Mouse (Mus musculus): ENCODE results near the gene Pgrmc2. TPM values are rescaled to one million over a fixed set of nuclear protein-coding genes. Genes with fewer than 3 reads are reported as not detected.

Pgrmc2 gene
- 7.6 and 9.5 TPM in 2 replicates for polyA plus RNA-seq (2012; rRNA removed)

- WGBS, result under 1% methylated on average over 90 of the region's 95 CpGs
- DNase-seq (ENCODE audit: low read depth, low spot score), result peak; percentile 84
These were observed at the start of gene Pgrmc2 for GRCm38 (mm10) chr3:41082885-41083789. Pgrmc2 (minus strand) TSS chr3:41083046.

- no peak for DNase-seq (ENCODE audit: low read depth, low spot score)
- 57% methylated on average over 12 of the region's 12 CpGs for WGBS
These were observed 41.1 kb upstream of the Pgrmc2 start for GRCm38 (mm10) chr3:41124000-41124294.

- DNase-seq (ENCODE audit: low read depth, low spot score), result no peak
- 55% methylated on average over 10 of the region's 10 CpGs for WGBS
These were observed 40.5 kb upstream of the Pgrmc2 start for GRCm38 (mm10) chr3:41123190-41123999.

- DNase-seq (ENCODE audit: low read depth, low spot score), result no peak
- 40% methylated on average over 5 of the region's 5 CpGs for WGBS
These were observed 35.3 kb upstream of the Pgrmc2 start for GRCm38 (mm10) chr3:41118173-41118572.

GRCm38 (mm10) chr3:41117447-41117846 lies 34.6 kb upstream of the Pgrmc2 start:
- DNase-seq (ENCODE audit: low read depth, low spot score), result no peak

GRCm38 (mm10) chr3:41113186-41113585 lies 30.3 kb upstream of the Pgrmc2 start:
- 72% methylated on average over 5 of the region's 5 CpGs for WGBS
- DNase-seq (ENCODE audit: low read depth, low spot score), result no peak

- DNase-seq (ENCODE audit: low read depth, low spot score), result no peak
- WGBS, result 25% methylated on average over 6 of the region's 6 CpGs
These were observed 25.5 kb upstream of the Pgrmc2 start for GRCm38 (mm10) chr3:41108306-41108785.

GRCm38 (mm10) chr3:41107600-41108305 lies 24.9 kb upstream of the Pgrmc2 start:
- WGBS, result 36% methylated on average over 14 of the region's 14 CpGs
- DNase-seq (ENCODE audit: low read depth, low spot score), result no peak

GRCm38 (mm10) chr3:41101905-41102304 lies 19.1 kb upstream of the Pgrmc2 start:
- DNase-seq (ENCODE audit: low read depth, low spot score), result no peak
- 64% methylated on average over 9 of the region's 9 CpGs for WGBS

- no peak for DNase-seq (ENCODE audit: low read depth, low spot score)
These were observed 17.3 kb upstream of the Pgrmc2 start for GRCm38 (mm10) chr3:41100157-41100556.

GRCm38 (mm10) chr3:41099672-41100071 lies 16.8 kb upstream of the Pgrmc2 start:
- no peak for DNase-seq (ENCODE audit: low read depth, low spot score)
- WGBS, result 64% methylated on average over 1 of the region's 1 CpGs

More at GRCm38 (mm10) chr3:41100157-41100556, 17.3 kb upstream of the Pgrmc2 start:
- 37% methylated on average over 2 of the region's 2 CpGs for WGBS

GRCm38 (mm10) chr3:41093210-41093609 lies 10.4 kb upstream of the Pgrmc2 start:
- DNase-seq (ENCODE audit: low read depth, low spot score), result no peak
- WGBS, result 86% methylated on average over 2 of the region's 2 CpGs

GRCm38 (mm10) chr3:41092311-41092710 lies 9.5 kb upstream of the Pgrmc2 start:
- WGBS, result 35% methylated on average over 4 of the region's 4 CpGs

GRCm38 (mm10) chr3:41090839-41091238 lies 8.0 kb upstream of the Pgrmc2 start:
- no peak for DNase-seq (ENCODE audit: low read depth, low spot score)
- WGBS, result 34% methylated on average over 2 of the region's 2 CpGs

More at GRCm38 (mm10) chr3:41092311-41092710, 9.5 kb upstream of the Pgrmc2 start:
- DNase-seq (ENCODE audit: low read depth, low spot score), result no peak

- no peak for DNase-seq (ENCODE audit: low read depth, low spot score)
These were observed 4.2 kb upstream of the Pgrmc2 start for GRCm38 (mm10) chr3:41087071-41087470.

GRCm38 (mm10) chr3:41084421-41084820 lies 1.6 kb upstream of the Pgrmc2 start:
- 84% methylated on average over 5 of the region's 5 CpGs for WGBS
- no peak for DNase-seq (ENCODE audit: low read depth, low spot score)

GRCm38 (mm10) chr3:41083790-41084112 lies 905 bp upstream of the Pgrmc2 start:
- no peak for DNase-seq (ENCODE audit: low read depth, low spot score)
- WGBS, result under 1% methylated on average over 6 of the region's 6 CpGs

GRCm38 (mm10) chr3:41082520-41082884 lies 344 bp downstream of the Pgrmc2 start:
- WGBS, result 2% methylated on average over 43 of the region's 43 CpGs
- DNase-seq (ENCODE audit: low read depth, low spot score), result no peak

GRCm38 (mm10) chr3:41081474-41082301 lies 1.2 kb downstream of the Pgrmc2 start:
- 2% methylated on average over 23 of the region's 23 CpGs for WGBS
- DNase-seq (ENCODE audit: low read depth, low spot score), result peak; percentile 44
